Mouse (Mus musculus) macrophage (primary cell): ENCODE data around the gene Adpgk. TPM values are rescaled to one million over a fixed set of nuclear protein-coding genes. Genes with fewer than 3 reads are reported as not detected.

Source experiments
- polyA plus RNA-seq: library from polyadenylated mRNA; stranded (reverse); fragments of 250-400 nt; gene quantifications from 3 replicates; pipeline ENCODE4 v1.2.4, GENCODE M21; 2018; ENCODE audit warnings: inconsistent platforms

The Adpgk gene
- polyA plus RNA-seq, 1 experiment from 2014 or later: 18.2 TPM

Other genes with a start within 250 kb of the Adpgk start
- 4.5 to 6.2 TPM (median 5.5 TPM) in 3 replicates for gene Bbs4, start 62.0 kb downstream of the Adpgk start, polyA plus RNA-seq
- gene Arih1, start 195.1 kb downstream of the Adpgk start, polyA plus RNA-seq: 36.6 to 40.2 TPM (median 36.8 TPM) in 3 replicates
- 1,167 to 1,761 TPM (median 1,697 TPM) in 3 replicates for gene Hexa, start 248.0 kb downstream of the Adpgk start, polyA plus RNA-seq
- gene Tmem202, start 248.3 kb downstream of the Adpgk start, polyA plus RNA-seq: 4.2 to 5.7 TPM (median 5.0 TPM) in 3 replicates